Mouse (Mus musculus): ENCODE measurements around the gene 4933414I15Rik.

- TF ChIP-seq CTCF (IDR thresholded peaks at IDR 0.05; ENCODE audit: low read depth, low read length) (no peak), POLR2A (IDR thresholded peaks at IDR 0.05; ENCODE audit: insufficient read depth, low read length) (no peak), EP300 (IDR thresholded peaks at IDR 0.05; ENCODE audit: insufficient read depth, low read depth, low read length) (no peak)
These were observed 1.2 kb downstream of the 4933414I15Rik start for GRCm38 (mm10) chr11:50942386-50942785.
